Mouse (Mus musculus) cortical plate, adult 2 months (tissue): ENCODE measurements around the gene Cnksr3.

ENCODE experiments used
- CTCF ChIP-seq: fragments of 200-500 bp; IDR thresholded peaks from 2 replicates; pipeline ENCODE4 v1.5.1; 2011; ENCODE audit warnings: mild to moderate bottlenecking, control low read depth, low read length; ENCODE audit not compliant: insufficient read depth; ENCODE audit errors: extremely low read depth
- POLR2A ChIP-seq: fragments of 200-500 bp; IDR thresholded peaks from 2 replicates; pipeline ENCODE4 v1.6.1; 2011; ENCODE audit warnings: mild to moderate bottlenecking, low read length, control low read depth; ENCODE audit not compliant: insufficient read depth; ENCODE audit errors: extremely low read depth

- no peak for TF ChIP-seq CTCF
- TF ChIP-seq POLR2A, result no peak
Observed at GRCm38 (mm10) chr10:7076662-7077211, 135.3 kb downstream of the Cnksr3 start.
